In the genomic region with DNA sequence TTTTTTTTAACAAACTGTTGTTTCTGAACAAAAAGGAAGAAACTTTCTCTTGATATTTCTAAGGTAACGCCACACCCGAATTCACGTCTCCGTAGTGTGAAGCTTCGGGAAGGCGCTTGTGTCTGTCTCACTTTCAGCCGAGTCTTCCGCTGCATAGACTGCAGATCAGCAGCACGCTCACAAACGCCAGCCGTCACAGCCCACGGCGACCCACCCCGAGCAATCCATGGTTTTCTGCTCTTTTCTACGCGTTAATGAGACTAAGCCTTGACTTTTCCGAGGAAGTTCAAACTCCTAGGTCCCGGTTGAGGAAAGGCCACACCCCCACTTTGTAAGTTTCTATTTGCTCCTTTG, we compare ENCODE assay signal across 8 mouse cellular contexts. TPM values are rescaled to one million over a fixed set of nuclear protein-coding genes. Genes with fewer than 3 reads are reported as not detected.
DNase-seq lines count a peak whose midpoint lies in the region; ATAC-seq and TF ChIP-seq lines count a peak whose summit lies in the region.

No protein-coding gene starts in this region.

- peak overlapping the region; percentile 72 for H3K4me3 ChIP-seq in kidney, adult 2 months (ENCODE audit: insufficient read depth, low read depth, low read length)
- H3K4me3 ChIP-seq in bone marrow macrophage, adult 2 months (ENCODE audit: insufficient read depth, low read length): peak overlapping the region; percentile 91
- peak overlapping the region; percentile 76 for H3K4me3 ChIP-seq in hindbrain, embryonic 15.5 days
- peak overlapping the region; percentile 42 for H3K4me3 ChIP-seq in midbrain, embryonic 14.5 days (replicated peaks; ENCODE audit: low read depth, low read length)

- H3K9me3 ChIP-seq in hindbrain, embryonic 15.5 days: no peaks in the 10 kb centered on the region
- H3K9me3 ChIP-seq in midbrain, embryonic 14.5 days (ENCODE audit: control insufficient read depth, low read length): no peaks in the 10 kb centered on the region

- TF ChIP-seq POLR2A in kidney, adult 2 months (IDR thresholded peaks at IDR 0.05; ENCODE audit: low read depth, low read length): no peak
- TF ChIP-seq POLR2A in bone marrow macrophage, adult 2 months (IDR thresholded peaks at IDR 0.05; ENCODE audit: borderline replicate concordance, low read depth, low read length): no peak

- ATAC-seq in hindbrain, embryonic 15.5 days (ENCODE audit: low FRiP score, low read depth): no peak
- peak; percentile 46; the same call in 1 of the 2 replicates for ATAC-seq in midbrain, embryonic 14.5 days (ENCODE audit: low FRiP score, low TSS enrichment)

- no peaks in the 10 kb centered on the region for H3K36me3 ChIP-seq in kidney, adult 2 months (ENCODE audit: control insufficient read depth, insufficient read depth, low read length)
- H3K36me3 ChIP-seq in hindbrain, embryonic 15.5 days: no peaks in the 10 kb centered on the region
- H3K36me3 ChIP-seq in midbrain, embryonic 14.5 days (ENCODE audit: control insufficient read depth, insufficient read depth, low read length): no peaks in the 10 kb centered on the region

- H3K9ac ChIP-seq in hindbrain, embryonic 15.5 days: peak overlapping the region; percentile 61
- H3K9ac ChIP-seq in midbrain, embryonic 14.5 days (replicated peaks; ENCODE audit: low read length): 0 out of 2 replicates have a peak overlapping the region, but pooled peaks have one; percentile 21

- WGBS in kidney, adult 2 months: under 1% methylated on average over 18 of the region's 18 CpGs
- under 1% methylated on average over 18 of the region's 18 CpGs for WGBS in hindbrain, embryonic 15.5 days
- under 1% methylated on average over 18 of the region's 18 CpGs for WGBS in midbrain, embryonic 14.5 days

- DNase-seq in kidney, adult 2 months: no peak
- no peak for DNase-seq in kidney, postnatal 25 days
- no peak for DNase-seq in midbrain, embryonic 14.5 days
- DNase-seq in retina, embryonic 14.5 days (ENCODE audit: low spot score): no peak
- DNase-seq in kidney, postnatal 14 days: no peak
- DNase-seq in frontal cortex, postnatal 14 days (ENCODE audit: low spot score in 2 of 2): no peak

- H3K27me3 ChIP-seq in kidney, adult 2 months (replicated peaks; ENCODE audit: control insufficient read depth, insufficient read depth, low read length): no peaks in the 10 kb centered on the region
- no peaks in the 10 kb centered on the region for H3K27me3 ChIP-seq in hindbrain, embryonic 15.5 days
- no peaks in the 10 kb centered on the region for H3K27me3 ChIP-seq in midbrain, embryonic 14.5 days (ENCODE audit: control insufficient read depth, insufficient read depth, low read length)

- no peak overlapping the region for H3K27ac ChIP-seq in kidney, adult 2 months (ENCODE audit: insufficient read depth, low read depth, low read length)
- H3K27ac ChIP-seq in bone marrow macrophage, adult 2 months (ENCODE audit: insufficient read depth, low read depth, low read length): no peak overlapping the region
- H3K27ac ChIP-seq in hindbrain, embryonic 15.5 days (replicated peaks): no peak overlapping the region
- H3K27ac ChIP-seq in midbrain, embryonic 14.5 days (replicated peaks; ENCODE audit: low read depth, low read length): no peak overlapping the region

- H3K4me2 ChIP-seq in hindbrain, embryonic 15.5 days: peak overlapping the region; percentile 89
- peak overlapping the region; percentile 63 for H3K4me2 ChIP-seq in midbrain, embryonic 14.5 days (ENCODE audit: low read length)

- H3K4me1 ChIP-seq in kidney, adult 2 months (ENCODE audit: control insufficient read depth, insufficient read depth, low read length): peaks cover 4% of the 10 kb centered on the region; the same call in 1 of the 2 replicates
- H3K4me1 ChIP-seq in bone marrow macrophage, adult 2 months (ENCODE audit: control insufficient read depth, insufficient read depth, low read length): peaks cover 3% of the 10 kb centered on the region; the same call in 1 of the 2 replicates
- peaks cover 10% of the 10 kb centered on the region for H3K4me1 ChIP-seq in hindbrain, embryonic 15.5 days (replicated peaks)
- 0 out of 2 replicates have a peak, but pooled peaks cover 3% of the 10 kb centered on the region for H3K4me1 ChIP-seq in midbrain, embryonic 14.5 days (ENCODE audit: control insufficient read depth, insufficient read depth, low read length)

- TF ChIP-seq CTCF in kidney, adult 2 months (conservative IDR thresholded peaks at IDR 0.05; ENCODE audit: insufficient read depth, insufficient read length, low read depth, low read length): no peak
- TF ChIP-seq CTCF in bone marrow macrophage, adult 2 months (IDR thresholded peaks at IDR 0.05; ENCODE audit: low read depth, low read length): no peak

RNA-seq across cellular contexts. Expression of gene Mier3, which starts 44.0 kb away (rescaled TPM):
- polyA plus RNA-seq in kidney, adult 2 months (2012; rRNA removed): 3.9 and 4.7 TPM in 2 replicates
- polyA plus RNA-seq in bone marrow macrophage, adult 2 months (2012; ENCODE audit: insufficient read depth, insufficient read length, missing spikeins): 8.5 and 13.2 TPM in 2 replicates
- polyA plus RNA-seq in hindbrain, embryonic 15.5 days (2015; fragmentation: Nextera tagmentation; extraction: Ambion mirVana): 16.2 and 16.9 TPM in 2 replicates
- 27.5 and 27.9 TPM in 2 replicates for polyA plus RNA-seq in midbrain, embryonic 14.5 days (2014; fragmentation: Nextera tagmentation; extraction: Ambion mirVana)
